Mouse (Mus musculus) urinary bladder, postnatal 36 days (tissue): Measurements from ENCODE around the gene Tle3.

Experiments used
- DNase-seq, 2 experiments: peaks; one replicate each; pipeline ENCODE4 v3.0.0; 2022; ENCODE audit warnings: low spot score in 2 of 2, mixed read lengths in 1 of 2

Gene Tle3

GRCm38 (mm10) chr9:61376650-61377049, 4.5 kb downstream of the Tle3 start:
- no peak for DNase-seq

GRCm38 (mm10) chr9:61377706-61378479, 5.7 kb downstream of the Tle3 start:
- DNase-seq: peak in 1 of 2 experiments; percentile 55

DNA sequence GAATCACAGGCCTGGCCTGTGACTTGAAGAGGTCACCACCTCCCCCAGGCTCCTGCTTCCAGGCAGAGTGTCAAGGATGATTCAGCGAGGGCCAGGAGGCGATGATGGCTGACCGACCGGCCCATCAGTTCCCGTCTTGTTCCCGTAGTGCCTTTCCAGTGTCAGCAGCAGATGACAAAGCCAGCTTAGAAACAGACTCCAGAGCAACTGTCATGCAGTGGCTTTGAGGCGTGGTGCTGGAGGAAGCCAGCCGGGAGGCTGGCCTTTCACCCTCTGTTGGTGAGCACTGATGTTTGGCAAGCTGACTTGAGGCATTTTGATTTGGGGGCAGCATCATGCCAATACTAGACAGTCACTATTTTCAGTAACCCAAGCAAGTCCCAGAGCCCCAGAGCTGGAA, 6.3 kb downstream of the Tle3 start:
- no peak for DNase-seq

- no peak for DNase-seq
Observed at GRCm38 (mm10) chr9:61379016-61379634, 7.0 kb downstream of the Tle3 start.

- no peak for DNase-seq
Observed at GRCm38 (mm10) chr9:61380258-61381062, 8.3 kb downstream of the Tle3 start.

DNA sequence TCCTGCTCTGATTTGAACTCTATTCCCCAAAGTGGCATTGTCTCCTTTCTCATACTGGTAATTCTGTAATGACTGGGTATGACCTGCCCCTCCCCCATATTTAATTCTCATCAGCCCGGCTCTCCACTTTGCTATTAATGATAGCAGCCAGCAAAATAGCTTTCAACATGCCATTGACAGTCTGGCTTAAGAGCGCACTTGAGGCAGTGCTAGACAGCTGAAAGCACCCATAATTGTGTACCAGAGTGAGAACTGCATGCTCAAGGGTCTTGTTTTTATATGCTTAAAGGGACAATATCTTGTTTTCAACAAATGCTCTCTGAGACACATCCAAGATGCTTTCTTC, 8.9 kb downstream of the Tle3 start:
- no peak for DNase-seq

DNA sequence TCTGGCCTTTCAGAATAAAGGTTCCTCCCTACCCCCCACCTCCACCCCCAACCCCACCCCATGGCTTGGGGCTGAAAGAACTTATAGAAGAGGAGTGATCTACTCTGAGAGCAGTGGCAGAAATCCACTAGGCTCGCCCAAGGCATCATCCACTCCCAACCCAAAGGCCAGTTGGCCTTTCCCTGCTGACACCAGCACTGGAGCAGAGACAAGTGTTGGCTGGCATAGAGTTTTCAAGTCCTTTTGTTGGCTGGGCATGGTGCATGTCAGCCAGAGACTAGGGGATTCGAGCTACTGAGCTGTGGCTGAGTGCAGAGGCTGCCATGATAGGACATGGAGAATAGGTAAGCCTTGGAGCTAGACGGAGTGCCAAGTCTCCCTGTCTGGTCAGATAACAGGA, 9.3 kb downstream of the Tle3 start:
- no peak for DNase-seq

GRCm38 (mm10) chr9:61382595-61383186, 10.5 kb downstream of the Tle3 start:
- DNase-seq: no peak

GRCm38 (mm10) chr9:61384101-61384500, 11.9 kb downstream of the Tle3 start:
- DNase-seq: no peak

- no peak for DNase-seq
Observed at GRCm38 (mm10) chr9:61384646-61385443, 12.7 kb downstream of the Tle3 start.

GRCm38 (mm10) chr9:61385753-61386152, 13.6 kb downstream of the Tle3 start:
- DNase-seq: no peak

GRCm38 (mm10) chr9:61386314-61386713, 14.1 kb downstream of the Tle3 start:
- DNase-seq: no peak

- DNase-seq: no peak
Observed at GRCm38 (mm10) chr9:61387797-61388196, 15.6 kb downstream of the Tle3 start.

GRCm38 (mm10) chr9:61388214-61388613, 16.0 kb downstream of the Tle3 start:
- no peak for DNase-seq

GRCm38 (mm10) chr9:61388689-61389403, 16.7 kb downstream of the Tle3 start:
- no peak for DNase-seq

DNA sequence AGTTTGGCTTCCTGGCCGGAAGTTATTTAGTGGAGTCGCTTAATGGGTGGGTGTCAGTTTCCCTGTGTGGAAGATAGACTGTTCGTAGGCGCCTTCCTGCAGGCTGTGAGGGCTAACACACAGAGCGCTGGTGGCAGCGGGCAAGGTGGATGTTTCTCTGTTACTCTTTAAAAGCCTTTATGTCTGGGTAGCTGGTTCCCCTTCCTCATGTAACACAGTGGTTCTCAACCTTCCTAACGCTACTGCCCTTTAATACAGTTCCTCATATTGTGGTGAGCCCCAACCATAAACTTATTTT, 17.2 kb downstream of the Tle3 start:
- no peak for DNase-seq

DNA sequence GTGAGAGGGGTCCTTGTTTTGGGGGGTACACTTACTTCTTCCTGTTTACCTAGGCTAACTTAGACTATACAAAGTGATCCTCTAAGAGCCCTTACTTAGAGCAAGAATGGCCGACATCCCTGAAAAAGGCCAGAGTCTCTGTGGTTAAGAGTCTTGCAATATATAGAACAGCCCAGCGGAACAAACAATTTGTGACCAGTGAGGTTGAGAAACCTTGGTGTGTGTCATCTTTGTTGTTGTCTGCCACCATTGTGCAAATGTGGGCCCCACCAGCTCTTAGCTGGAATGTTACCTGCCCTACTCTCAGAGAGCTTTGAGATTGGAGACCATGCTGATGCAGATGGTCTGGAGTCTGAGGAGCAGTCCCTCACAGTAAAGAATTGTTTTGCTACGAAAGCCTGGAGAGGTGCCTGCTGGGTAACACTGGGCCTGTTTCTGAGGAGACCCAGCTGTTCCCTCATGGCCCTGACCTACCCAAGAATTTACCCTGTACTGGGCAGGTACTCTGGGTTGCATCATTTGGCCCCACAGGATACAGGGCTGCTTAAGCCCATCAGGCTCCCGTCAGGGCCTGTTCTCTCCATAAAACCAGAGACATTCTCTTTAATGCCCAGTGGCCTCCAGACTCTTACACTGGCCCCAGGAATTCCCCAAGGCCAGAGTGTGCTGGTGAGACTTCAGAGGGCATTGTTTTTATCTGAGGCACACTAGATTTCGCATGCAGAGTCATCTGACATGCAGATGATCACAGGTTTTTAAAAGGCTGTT, 19.6 kb downstream of the Tle3 start:
- no peak for DNase-seq

- DNase-seq: no peak
Observed at GRCm38 (mm10) chr9:61392338-61392620, 20.1 kb downstream of the Tle3 start.

- DNase-seq: no peak
Observed at GRCm38 (mm10) chr9:61393161-61393560, 21.0 kb downstream of the Tle3 start.

DNA sequence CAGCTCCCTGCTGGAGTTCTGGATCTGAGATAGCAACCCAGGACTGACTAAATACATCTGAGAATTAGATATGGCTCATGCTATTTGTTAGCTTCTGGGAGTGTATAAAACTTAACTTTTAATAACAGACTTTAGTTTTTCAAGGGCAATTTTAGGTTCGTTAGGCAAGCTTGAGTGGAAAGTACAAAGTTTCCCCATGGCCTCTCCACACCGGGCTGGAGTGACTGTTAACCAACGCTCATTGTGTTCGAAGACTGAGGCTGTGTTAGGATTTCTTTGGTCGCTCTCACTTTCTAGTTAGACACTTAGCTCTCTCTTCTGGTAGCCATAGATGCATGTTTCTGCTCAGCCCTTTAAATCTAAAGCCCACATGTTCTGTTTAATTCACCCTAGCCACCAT, 21.7 kb downstream of the Tle3 start:
- DNase-seq: no peak

- DNase-seq: no peak
Observed at GRCm38 (mm10) chr9:61395071-61395470, 22.9 kb downstream of the Tle3 start.
